17 mouse cellular contexts compared by ENCODE assay signal in genomic region chr2:73073811-73074472, GRCm38 (mm10).
"Had no signal": no experiment of that assay in that cellular context is flagged by ENCODE, and none has a peak within 500 bp of the region (broad histone marks: within the 10 kb centered on the region; RNA-seq: fewer than 3 reads in every experiment).

No protein-coding gene starts in this region.

- ATAC-seq: intestine, embryonic 15.5 days; midbrain, embryonic 13.5 days; midbrain, embryonic 16.5 days had no signal

- H3K27me3 ChIP-seq: kidney, embryonic 15.5 days; limb, embryonic 13.5 days; midbrain, embryonic 13.5 days; neural tube, embryonic 13.5 days; stomach, embryonic 15.5 days had no signal

- H3K9me3 ChIP-seq: intestine, embryonic 15.5 days; kidney, embryonic 15.5 days; limb, embryonic 13.5 days; midbrain, embryonic 13.5 days; neural tube, embryonic 13.5 days; stomach, embryonic 15.5 days had no signal

- H3K9ac ChIP-seq: intestine, embryonic 15.5 days; kidney, embryonic 15.5 days; limb, embryonic 13.5 days; lung, embryonic 14.5 days; midbrain, embryonic 13.5 days; neural tube, embryonic 13.5 days; stomach, embryonic 15.5 days had no signal

- H3K36me3 ChIP-seq: intestine, embryonic 15.5 days; kidney, embryonic 15.5 days; limb, embryonic 13.5 days; midbrain, embryonic 13.5 days; neural tube, embryonic 13.5 days; stomach, embryonic 15.5 days had no signal

- DNase-seq: kidney, postnatal 10 days; left cerebral cortex, postnatal 4 days; lung, embryonic 14.5 days; lung, postnatal 10 days; lung, postnatal 36 days; retina, postnatal 1 day; right cerebral cortex, postnatal 25 days; spleen, adult 18-20 months; thymus, postnatal 25 days had no signal

- H3K27ac ChIP-seq: intestine, embryonic 15.5 days; kidney, embryonic 15.5 days; limb, embryonic 13.5 days; midbrain, embryonic 13.5 days; neural tube, embryonic 13.5 days; stomach, embryonic 15.5 days had no signal

- H3K4me3 ChIP-seq: intestine, embryonic 15.5 days; kidney, embryonic 15.5 days; limb, embryonic 13.5 days; midbrain, embryonic 13.5 days; myocyte; neural tube, embryonic 13.5 days; stomach, embryonic 15.5 days had no signal

- H3K4me2 ChIP-seq: intestine, embryonic 15.5 days; kidney, embryonic 15.5 days; limb, embryonic 13.5 days; lung, embryonic 14.5 days; midbrain, embryonic 13.5 days; neural tube, embryonic 13.5 days; stomach, embryonic 15.5 days had no signal

- H3K4me1 ChIP-seq: intestine, embryonic 15.5 days; kidney, embryonic 15.5 days; limb, embryonic 13.5 days; midbrain, embryonic 13.5 days; neural tube, embryonic 13.5 days; stomach, embryonic 15.5 days had no signal
